Mouse (Mus musculus): ENCODE data around the gene Hyal1. TPM values are rescaled to one million over a fixed set of nuclear protein-coding genes. Genes with fewer than 3 reads are reported as not detected.

Gene Hyal1
- polyA plus RNA-seq (2012; rRNA removed): 8.3 and 10.9 TPM in 2 replicates

DNA sequence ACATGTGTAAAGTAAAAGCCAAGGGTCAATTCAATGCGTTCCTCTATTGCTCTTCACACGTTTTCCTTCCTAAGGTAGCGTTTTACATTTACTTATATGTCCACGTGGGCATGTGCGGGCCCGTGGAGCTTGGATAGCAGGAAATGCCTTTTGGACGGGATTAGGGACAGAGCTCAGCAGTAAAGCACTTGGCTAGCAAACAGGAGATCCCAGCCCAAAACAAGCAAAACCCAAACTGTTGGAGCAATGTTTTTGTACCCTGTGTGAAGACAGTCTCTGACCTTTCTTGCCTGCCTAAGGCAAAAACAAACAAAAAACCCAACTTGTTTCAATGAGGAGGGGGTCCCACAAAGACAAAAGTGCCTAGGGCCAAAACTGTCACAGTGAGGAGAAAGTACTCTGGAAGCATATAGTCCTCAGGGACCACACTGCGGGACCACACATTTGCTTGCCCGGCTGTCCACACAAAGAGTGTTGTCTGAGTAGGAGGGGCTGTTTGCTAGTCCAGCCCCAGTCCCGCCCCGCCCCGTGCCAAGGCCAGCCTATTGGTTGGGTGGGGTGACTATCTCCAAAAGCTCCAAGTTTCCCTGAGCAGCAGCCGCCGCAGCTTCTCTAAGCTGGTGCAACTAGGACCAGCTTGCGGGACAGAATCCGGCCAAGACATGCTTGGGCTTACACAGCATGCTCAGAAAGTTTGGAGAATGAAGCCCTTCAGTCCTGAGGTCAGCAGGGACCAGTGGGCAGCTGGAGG lies at the start of gene Hyal1:
Gene Hyal1, plus strand, starts transcription at position 571 of the 751 bp plus-strand sequence.
- peaks cover 7% of the 10 kb centered on the region for H3K4me1 ChIP-seq (replicated peaks; ENCODE audit: control insufficient read depth, insufficient read depth, low read length)
- H3K27ac ChIP-seq (ENCODE audit: control insufficient read depth, insufficient read depth, low read length): no peak within 1 kb of the TSS
- WGBS: 71% methylated on average over 16 of the region's 16 CpGs
- TF ChIP-seq POLR2A (IDR thresholded peaks at IDR 0.05; ENCODE audit: control insufficient read depth, extremely low read depth, insufficient read depth, low read length, poor library complexity) (no peak), CTCF (IDR thresholded peaks at IDR 0.05; ENCODE audit: borderline replicate concordance, control insufficient read depth, extremely low read depth, insufficient read depth, low read length, poor library complexity) (no peak)
- H3K27me3 ChIP-seq (ENCODE audit: control insufficient read depth, insufficient read depth, low read length): no peaks in the 10 kb centered on the region
- DNase-seq: no peak
- H3K36me3 ChIP-seq (ENCODE audit: control insufficient read depth, insufficient read depth, low read length): no peaks in the 10 kb centered on the region
- no peak within 1 kb of the TSS for H3K4me3 ChIP-seq (ENCODE audit: control insufficient read depth, insufficient read depth, low read length)

GRCm38 (mm10) chr9:107533791-107534407 lies 42.8 kb upstream of the Hyal1 start, which contains the start of gene Tmem115:
Tmem115 (plus strand) TSS chr9:107533945.
- no peak within 1 kb of the TSS for H3K27ac ChIP-seq (ENCODE audit: control insufficient read depth, insufficient read depth, low read length)
- peak; percentile 89 for DNase-seq
- peaks cover 32% of the 10 kb centered on the region for H3K4me1 ChIP-seq (replicated peaks; ENCODE audit: control insufficient read depth, insufficient read depth, low read length)
- H3K36me3 ChIP-seq (ENCODE audit: control insufficient read depth, insufficient read depth, low read length): peaks cover 12% of the 10 kb centered on the region
- peak; percentile 71; the same call in 1 of the 2 replicates for TF ChIP-seq POLR2A (IDR thresholded peaks at IDR 0.05; ENCODE audit: control insufficient read depth, extremely low read depth, insufficient read depth, low read length, poor library complexity)
- peak; percentile 44; the same call in 1 of the 2 replicates for TF ChIP-seq CTCF (IDR thresholded peaks at IDR 0.05; ENCODE audit: borderline replicate concordance, control insufficient read depth, extremely low read depth, insufficient read depth, low read length, poor library complexity)
- H3K4me3 ChIP-seq (ENCODE audit: control insufficient read depth, insufficient read depth, low read length): peak within 1 kb of the TSS; percentile 59
- under 1% methylated on average over 48 of the region's 48 CpGs for WGBS
- no peaks in the 10 kb centered on the region for H3K27me3 ChIP-seq (ENCODE audit: control insufficient read depth, insufficient read depth, low read length)

- no peak for TF ChIP-seq CTCF (IDR thresholded peaks at IDR 0.05; ENCODE audit: borderline replicate concordance, control insufficient read depth, extremely low read depth, insufficient read depth, low read length, poor library complexity)
- no peak for TF ChIP-seq POLR2A (IDR thresholded peaks at IDR 0.05; ENCODE audit: control insufficient read depth, extremely low read depth, insufficient read depth, low read length, poor library complexity)
- peaks cover 17% of the 10 kb centered on the region for H3K36me3 ChIP-seq (ENCODE audit: control insufficient read depth, insufficient read depth, low read length)
- H3K27ac ChIP-seq (ENCODE audit: control insufficient read depth, insufficient read depth, low read length): no peak overlapping the region
- H3K4me3 ChIP-seq (ENCODE audit: control insufficient read depth, insufficient read depth, low read length): peak overlapping the region; percentile 59
- no peaks in the 10 kb centered on the region for H3K27me3 ChIP-seq (ENCODE audit: control insufficient read depth, insufficient read depth, low read length)
- under 1% methylated on average over 40 of the region's 40 CpGs for WGBS
- peak; percentile 33 for DNase-seq
- peaks cover 32% of the 10 kb centered on the region for H3K4me1 ChIP-seq (replicated peaks; ENCODE audit: control insufficient read depth, insufficient read depth, low read length)
These were observed 42.1 kb upstream of the Hyal1 start for GRCm38 (mm10) chr9:107534408-107535202.

DNA sequence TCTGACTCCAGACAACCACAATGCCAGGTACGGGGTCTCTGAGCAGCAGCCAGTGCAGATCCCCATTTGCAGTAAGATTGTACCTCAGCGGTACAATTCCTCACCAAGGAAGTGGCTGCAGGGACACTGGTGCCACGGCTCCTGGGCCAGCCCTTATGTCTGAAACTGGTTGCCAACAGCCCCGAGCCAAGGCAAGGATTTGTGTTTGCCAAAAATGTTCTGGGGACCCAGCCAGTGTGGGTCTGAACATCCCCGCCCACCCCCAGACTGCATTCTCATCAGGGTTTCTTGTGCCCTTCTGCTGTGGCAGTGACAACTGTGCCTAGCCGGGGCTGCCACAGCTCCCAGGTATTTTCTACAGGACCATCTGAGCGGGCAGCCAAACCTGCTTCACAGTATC lies 38.5 kb upstream of the Hyal1 start:
- WGBS: 97% methylated on average over 7 of the region's 7 CpGs
- no peak overlapping the region for H3K27ac ChIP-seq (ENCODE audit: control insufficient read depth, insufficient read depth, low read length)
- H3K4me3 ChIP-seq (ENCODE audit: control insufficient read depth, insufficient read depth, low read length): no peak overlapping the region
- peaks cover 17% of the 10 kb centered on the region for H3K36me3 ChIP-seq (ENCODE audit: control insufficient read depth, insufficient read depth, low read length)
- no peaks in the 10 kb centered on the region for H3K27me3 ChIP-seq (ENCODE audit: control insufficient read depth, insufficient read depth, low read length)
- TF ChIP-seq POLR2A (IDR thresholded peaks at IDR 0.05; ENCODE audit: control insufficient read depth, extremely low read depth, insufficient read depth, low read length, poor library complexity) (no peak), CTCF (IDR thresholded peaks at IDR 0.05; ENCODE audit: borderline replicate concordance, control insufficient read depth, extremely low read depth, insufficient read depth, low read length, poor library complexity) (no peak)
- peaks cover 45% of the 10 kb centered on the region for H3K4me1 ChIP-seq (replicated peaks; ENCODE audit: control insufficient read depth, insufficient read depth, low read length)
- no peak for DNase-seq

DNA sequence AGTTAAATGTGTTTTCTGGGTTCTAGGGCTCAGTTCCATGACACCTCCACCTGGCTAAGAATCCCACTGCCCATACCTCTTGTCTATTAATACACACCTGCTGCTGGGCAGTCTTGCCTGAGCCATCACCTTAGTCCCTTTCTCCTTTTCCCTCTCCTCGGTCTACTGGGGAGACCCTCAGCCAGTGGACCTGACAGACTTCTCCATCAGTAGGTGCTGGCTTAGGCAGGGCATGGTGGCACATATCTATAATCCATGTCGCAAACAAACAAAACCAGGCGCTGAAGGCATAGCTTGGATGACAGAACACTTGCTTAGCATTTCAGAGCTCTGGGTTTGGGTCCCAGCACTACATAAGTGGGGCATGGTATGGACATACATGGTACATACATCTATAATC lies 38.0 kb upstream of the Hyal1 start:
- Histone ChIP-seq H3K27ac (ENCODE audit: control insufficient read depth, insufficient read depth, low read length) (no peak overlapping the region), H3K27me3 (ENCODE audit: control insufficient read depth, insufficient read depth, low read length) (no peaks in the 10 kb centered on the region), H3K4me1 (replicated peaks; ENCODE audit: control insufficient read depth, insufficient read depth, low read length) (peaks cover 45% of the 10 kb centered on the region), H3K4me3 (ENCODE audit: control insufficient read depth, insufficient read depth, low read length) (no peak overlapping the region), H3K36me3 (ENCODE audit: control insufficient read depth, insufficient read depth, low read length) (peaks cover 17% of the 10 kb centered on the region)
- WGBS: 96% methylated on average over 3 of the region's 3 CpGs
- no peak for TF ChIP-seq CTCF (IDR thresholded peaks at IDR 0.05; ENCODE audit: borderline replicate concordance, control insufficient read depth, extremely low read depth, insufficient read depth, low read length, poor library complexity)
- TF ChIP-seq POLR2A (IDR thresholded peaks at IDR 0.05; ENCODE audit: control insufficient read depth, extremely low read depth, insufficient read depth, low read length, poor library complexity): no peak
- no peak for DNase-seq

GRCm38 (mm10) chr9:107539940-107540339 lies 36.8 kb upstream of the Hyal1 start:
- Histone ChIP-seq H3K4me1 (replicated peaks; ENCODE audit: control insufficient read depth, insufficient read depth, low read length) (peaks cover 39% of the 10 kb centered on the region), H3K4me3 (ENCODE audit: control insufficient read depth, insufficient read depth, low read length) (no peak overlapping the region), H3K27ac (ENCODE audit: control insufficient read depth, insufficient read depth, low read length) (no peak overlapping the region), H3K27me3 (ENCODE audit: control insufficient read depth, insufficient read depth, low read length) (no peaks in the 10 kb centered on the region), H3K36me3 (ENCODE audit: control insufficient read depth, insufficient read depth, low read length) (peaks cover 17% of the 10 kb centered on the region)
- 96% methylated on average over 8 of the region's 8 CpGs for WGBS
- TF ChIP-seq POLR2A (IDR thresholded peaks at IDR 0.05; ENCODE audit: control insufficient read depth, extremely low read depth, insufficient read depth, low read length, poor library complexity) (no peak), CTCF (IDR thresholded peaks at IDR 0.05; ENCODE audit: borderline replicate concordance, control insufficient read depth, extremely low read depth, insufficient read depth, low read length, poor library complexity) (no peak)
- no peak for DNase-seq

All from thymus, adult 2 months (tissue).